Mouse (Mus musculus) heart, postnatal 0 days (tissue): Measurements from ENCODE around the gene Gprc5b.

Experiments
- CTCF ChIP-seq: IDR thresholded peaks from 2 replicates; pipeline ENCODE4 v1.5.1; 2016; ENCODE audit warnings: antibody characterized with exemption, control low read depth, low read depth
- EP300 ChIP-seq: IDR thresholded peaks from 2 replicates; pipeline ENCODE4 v1.6.1; 2016; ENCODE audit warnings: antibody characterized with exemption, low read depth

GRCm38 (mm10) chr7:118968870-118969269 lies 26.1 kb downstream of the Gprc5b start:
- no peak for TF ChIP-seq CTCF
- TF ChIP-seq EP300: no peak
